Mouse (Mus musculus) hindbrain, embryonic 14.5 days (tissue): ENCODE measurements around the gene Zp3. TPM values are rescaled to one million over a fixed set of nuclear protein-coding genes. Genes with fewer than 3 reads are reported as not detected.

ENCODE experiments used
- ATAC-seq: fragments of 200-750 bp; cut with Nextera tagmentation; 2 replicates; pipeline ENCODE4 v1.8.0; 2017; ENCODE audit warnings: moderate number of reproducible peaks, mild to moderate bottlenecking, moderate TSS enrichment, moderate library complexity; ENCODE audit not compliant: low FRiP score
- DNase-seq: peaks from one replicate; pipeline ENCODE4 v3.0.0-alpha.2; 2015; ENCODE audit warnings: low spot score
- H3K27ac ChIP-seq: fragments of 300-500 bp; sonication (generic); 2 replicates; pipeline ENCODE4 v1.5.1; 2014; ENCODE audit warnings: mild to moderate bottlenecking, moderate library complexity
- H3K27me3 ChIP-seq: fragments of 300-500 bp; sonication (generic); 2 replicates; pipeline ENCODE4 v1.6.1; 2014; ENCODE audit warnings: mild to moderate bottlenecking, low read length, mixed read lengths; ENCODE audit not compliant: control insufficient read depth, insufficient read depth
- H3K36me3 ChIP-seq: fragments of 300-500 bp; sonication (generic); replicated peaks from 2 replicates; pipeline ENCODE4 v1.6.1; 2014; ENCODE audit not compliant: control insufficient read depth, insufficient read depth
- H3K4me1 ChIP-seq: fragments of 300-500 bp; sonication (generic); replicated peaks from 2 replicates; pipeline ENCODE4 v1.6.1; 2014; ENCODE audit warnings: antibody characterized with exemption, low read length, mixed read lengths; ENCODE audit not compliant: control insufficient read depth, insufficient read depth
- H3K4me2 ChIP-seq: fragments of 300-500 bp; sonication (generic); replicated peaks from 2 replicates; pipeline ENCODE4 v1.6.1; 2014; ENCODE audit warnings: mild to moderate bottlenecking, moderate library complexity
- H3K4me3 ChIP-seq: fragments of 300-500 bp; sonication (generic); replicated peaks from 2 replicates; pipeline ENCODE4 v1.5.1; 2014; ENCODE audit warnings: mild to moderate bottlenecking, low read length
- H3K9ac ChIP-seq: fragments of 300-500 bp; sonication (generic); 2 replicates; pipeline ENCODE4 v1.6.1; 2014
- H3K9me3 ChIP-seq: fragments of 300-500 bp; sonication (generic); 2 replicates; pipeline ENCODE4 v1.6.1; 2016; ENCODE audit warnings: low read length; ENCODE audit not compliant: control insufficient read depth
- WGBS: fragments of 180-500 bp; shearing (Covaris S2); extraction: QIAGEN DNeasy Blood & Tissue Kit; methylation state at CpG from one replicate; pipeline ENCODE4 v1.1.7; 2014; 5-methylcytosine and 5-hydroxymethylcytosine counted together
- polyA plus RNA-seq: library from polyadenylated mRNA; unstranded; fragments of >200 nt; fragmentation: Nextera tagmentation; extraction: Ambion mirVana; gene quantifications from 2 replicates; pipeline ENCODE4 v1.2.1, GENCODE M21; 2014

Zp3 gene
- polyA plus RNA-seq, 1 experiment from 2014 or later = not detected

DNA sequence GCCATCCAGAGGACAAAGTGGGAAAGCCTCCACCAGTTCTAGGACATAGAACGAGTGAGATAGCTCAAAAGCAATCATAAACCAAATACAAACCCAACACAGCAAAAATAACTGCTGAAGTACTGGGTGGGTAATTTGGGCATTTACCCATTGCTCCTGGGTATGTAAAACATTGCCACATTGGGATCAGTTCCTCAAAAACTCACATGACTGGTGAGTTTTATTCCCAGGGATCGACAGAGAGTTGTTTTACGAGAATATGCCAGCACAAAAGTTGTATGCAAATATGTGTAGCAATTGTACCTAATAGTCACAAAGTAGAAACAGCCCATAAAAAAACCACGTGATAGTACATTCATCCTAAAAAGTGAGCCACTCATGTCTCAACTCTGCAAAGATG lies 55.0 kb downstream of the Zp3 start:
- Histone ChIP-seq H3K4me3 (no peak overlapping the region), H3K36me3 (peaks cover 31% of the 10 kb centered on the region), H3K9me3 (no peaks in the 10 kb centered on the region), H3K4me2 (no peak overlapping the region), H3K27me3 (no peaks in the 10 kb centered on the region), H3K9ac (no peak overlapping the region), H3K27ac (no peak overlapping the region), H3K4me1 (no peaks in the 10 kb centered on the region)
- DNase-seq = no peak
- 83% methylated on average over 4 of the region's 4 CpGs for WGBS
- no peak for ATAC-seq

GRCm38 (mm10) chr5:136035285-136035684 lies 55.4 kb downstream of the Zp3 start:
- Histone ChIP-seq H3K4me1 (no peaks in the 10 kb centered on the region), H3K4me2 (no peak overlapping the region), H3K4me3 (no peak overlapping the region), H3K36me3 (peaks cover 27% of the 10 kb centered on the region), H3K9ac (no peak overlapping the region), H3K9me3 (no peaks in the 10 kb centered on the region), H3K27ac (no peak overlapping the region), H3K27me3 (no peaks in the 10 kb centered on the region)
- ATAC-seq = no peak
- no peak for DNase-seq
- WGBS = 90% methylated on average over 1 of the region's 1 CpGs

DNA sequence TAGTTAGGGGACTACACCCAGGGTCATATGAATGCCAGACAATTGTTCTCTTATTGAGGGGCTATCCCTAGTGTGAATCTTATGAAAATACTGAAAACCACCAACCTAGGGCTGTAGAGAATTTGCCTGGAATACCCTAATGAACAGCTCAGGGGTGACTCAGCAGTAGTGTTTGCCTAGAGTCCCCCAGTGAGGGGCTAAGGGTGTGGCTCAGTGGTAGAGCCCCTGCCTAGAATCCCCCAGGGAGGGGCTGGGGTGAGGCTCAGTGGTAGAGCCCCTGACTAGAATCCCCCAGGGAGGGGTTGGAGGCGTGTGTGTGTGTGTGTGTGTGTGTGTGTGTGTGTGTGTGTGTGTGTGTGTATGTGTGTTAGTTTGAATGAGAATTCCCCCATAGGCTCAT lies 56.8 kb downstream of the Zp3 start:
- no peak overlapping the region for H3K4me3 ChIP-seq
- no peak overlapping the region for H3K4me2 ChIP-seq
- peaks cover 13% of the 10 kb centered on the region for H3K36me3 ChIP-seq
- ATAC-seq (no peak), DNase-seq (no peak)
- no peaks in the 10 kb centered on the region for H3K27me3 ChIP-seq
- H3K4me1 ChIP-seq = no peaks in the 10 kb centered on the region
- no peak overlapping the region for H3K27ac ChIP-seq
- H3K9ac ChIP-seq = no peak overlapping the region
- no peaks in the 10 kb centered on the region for H3K9me3 ChIP-seq
- WGBS = 82% methylated on average over 1 of the region's 1 CpGs

Other genes starting within 250 kb of the Zp3 start
- gene Tmem120a, start 235.7 kb upstream of the Zp3 start, polyA plus RNA-seq = 89.0 and 90.2 TPM in 2 replicates
- gene Styxl1, start 201.7 kb upstream of the Zp3 start, polyA plus RNA-seq = 0.25 and 0.30 TPM in 2 replicates
- gene Mdh2, start 201.6 kb upstream of the Zp3 start, polyA plus RNA-seq = 599 and 617 TPM in 2 replicates
- gene Srrm3, start 173.2 kb upstream of the Zp3 start, polyA plus RNA-seq = 49.3 and 51.3 TPM in 2 replicates
- 10.3 and 10.6 TPM in 2 replicates for gene Hspb1, start 92.2 kb upstream of the Zp3 start, polyA plus RNA-seq
- gene Ywhag, start 45.5 kb upstream of the Zp3 start, polyA plus RNA-seq = 429 and 481 TPM in 2 replicates
- 1.5 TPM in 2 replicates for gene Ssc4d, start 5.6 kb upstream of the Zp3 start, polyA plus RNA-seq
- 23.1 and 24.2 TPM in 2 replicates for gene Dtx2, start 14.7 kb downstream of the Zp3 start, polyA plus RNA-seq
- gene Upk3b, start 58.4 kb downstream of the Zp3 start, polyA plus RNA-seq = not detected in 2 replicates
- gene Upk3bl, start 74.4 kb downstream of the Zp3 start, polyA plus RNA-seq = not detected in 2 replicates
- 13.6 and 15.0 TPM in 2 replicates for gene Rasa4, start 103.8 kb downstream of the Zp3 start, polyA plus RNA-seq
- 209 and 235 TPM in 2 replicates for gene Polr2j, start 136.5 kb downstream of the Zp3 start, polyA plus RNA-seq
- gene Lrwd1, start 156.0 kb downstream of the Zp3 start, polyA plus RNA-seq = 18.2 and 20.5 TPM in 2 replicates
- gene Alkbh4, start 156.0 kb downstream of the Zp3 start, polyA plus RNA-seq = 16.7 and 17.1 TPM in 2 replicates
- 34.6 and 37.5 TPM in 2 replicates for gene Orai2, start 190.6 kb downstream of the Zp3 start, polyA plus RNA-seq
- 59.0 and 61.7 TPM in 2 replicates for gene Prkrip1, start 218.9 kb downstream of the Zp3 start, polyA plus RNA-seq